16 mouse cellular contexts compared by ENCODE assay signal in the genomic region with DNA sequence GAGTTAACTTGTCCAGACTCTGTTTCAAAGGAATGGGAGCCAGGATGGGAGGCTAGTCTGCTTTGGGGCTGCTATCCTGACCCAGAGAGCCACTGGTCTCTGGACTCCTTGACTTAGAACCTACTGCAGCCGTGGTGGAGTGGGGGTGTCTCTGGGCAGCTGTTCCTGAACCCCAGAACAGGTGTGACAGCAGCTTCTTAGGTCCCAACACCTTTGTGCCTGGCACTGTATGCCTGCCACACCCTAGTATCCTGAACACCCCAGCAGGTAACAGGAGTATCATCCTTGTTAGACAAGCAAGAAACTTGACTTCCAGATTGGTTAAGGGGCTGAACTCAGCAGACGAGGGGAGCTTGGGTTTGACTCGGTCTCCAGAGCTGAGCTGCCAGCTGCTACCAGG.
DNase-seq lines count a peak whose midpoint lies in the region; ATAC-seq and TF ChIP-seq lines count a peak whose summit lies in the region.
"Had no signal": no experiment of that assay in that cellular context is flagged by ENCODE, and none has a peak within 500 bp of the region (broad histone marks: within the 10 kb centered on the region; RNA-seq: fewer than 3 reads in every experiment).

No protein-coding gene starts in this region.

- intact Hi-C loops in heart, postnatal 14 days (cut with DNase I): loop anchor here (2.0 kb wide), 1 partner anchor 32 kb away; no protein-coding TSS in a partner anchor

- H3K4me3 ChIP-seq in heart, embryonic 11.5 days (ENCODE audit: low read depth, low read length): no peak overlapping the region
- H3K4me3 ChIP-seq in lung, embryonic 14.5 days (ENCODE audit: low read depth, low read length): no peak overlapping the region
- H3K4me3 ChIP-seq in lung, postnatal 0 days (ENCODE audit: low read depth, low read length): no peak overlapping the region
- no peak overlapping the region for H3K4me3 ChIP-seq in intestine, embryonic 15.5 days (replicated peaks)
- H3K4me3 ChIP-seq in stomach, embryonic 15.5 days (replicated peaks): no peak overlapping the region
- H3K4me3 ChIP-seq: midbrain, embryonic 12.5 days; neural tube, embryonic 12.5 days had no signal

- H3K9ac ChIP-seq in heart, embryonic 11.5 days (ENCODE audit: low read depth, low read length): no peak overlapping the region
- H3K9ac ChIP-seq in lung, embryonic 14.5 days: no peak overlapping the region
- H3K9ac ChIP-seq in lung, postnatal 0 days (replicated peaks; ENCODE audit: low read depth): no peak overlapping the region
- H3K9ac ChIP-seq in intestine, embryonic 15.5 days: no peak overlapping the region
- no peak overlapping the region for H3K9ac ChIP-seq in stomach, embryonic 15.5 days
- H3K9ac ChIP-seq: midbrain, embryonic 12.5 days; neural tube, embryonic 12.5 days had no signal

- H3K4me1 ChIP-seq in heart, embryonic 11.5 days (ENCODE audit: control insufficient read depth, insufficient read depth, low read length): peaks cover 42% of the 10 kb centered on the region
- H3K4me1 ChIP-seq in lung, embryonic 14.5 days (ENCODE audit: insufficient read depth): peaks cover 9% of the 10 kb centered on the region
- H3K4me1 ChIP-seq in lung, postnatal 0 days (ENCODE audit: insufficient read depth, low read depth, low read length): no peaks in the 10 kb centered on the region; the same call in 1 of the 2 replicates
- peaks cover 45% of the 10 kb centered on the region for H3K4me1 ChIP-seq in intestine, embryonic 15.5 days (replicated peaks)
- H3K4me1 ChIP-seq in stomach, embryonic 15.5 days: peaks cover 54% of the 10 kb centered on the region

- DNase-seq in heart, postnatal 14 days: no peak
- DNase-seq in lung, embryonic 14.5 days: no peak
- DNase-seq in lung, postnatal 0 days (ENCODE audit: low spot score): no peak
- no peak for DNase-seq in ovary, postnatal 10 days (ENCODE audit: low spot score)
- DNase-seq: adrenal gland, adult 2 months; gastrocnemius, postnatal 14 days; left cerebral cortex, postnatal 4 days; lung, postnatal 10 days; right cerebral cortex, adult 18-20 months had no signal

- ATAC-seq in heart, embryonic 11.5 days (replicated peaks; ENCODE audit: insufficient number of reproducible peaks, low FRiP score, low TSS enrichment): no peak
- no peak for ATAC-seq in lung, embryonic 14.5 days (ENCODE audit: insufficient read depth)
- no peak for ATAC-seq in lung, postnatal 0 days
- ATAC-seq in intestine, embryonic 15.5 days: no peak
- ATAC-seq in stomach, embryonic 15.5 days (ENCODE audit: insufficient read depth, low FRiP score, low read depth): no peak

- no peak for TF ChIP-seq CTCF in lung, embryonic 14.5 days (IDR thresholded peaks at IDR 0.05; ENCODE audit: low read depth)
- TF ChIP-seq CTCF in lung, postnatal 0 days (IDR thresholded peaks at IDR 0.05): no peak

- H3K27me3 ChIP-seq in heart, embryonic 11.5 days (ENCODE audit: control insufficient read depth, insufficient read depth, low read length): peaks cover 14% of the 10 kb centered on the region
- H3K27me3 ChIP-seq in lung, embryonic 14.5 days (ENCODE audit: insufficient read depth, low read length): no peaks in the 10 kb centered on the region
- H3K27me3 ChIP-seq in lung, postnatal 0 days (replicated peaks; ENCODE audit: insufficient read depth, low read length): no peaks in the 10 kb centered on the region
- H3K27me3 ChIP-seq in intestine, embryonic 15.5 days (replicated peaks): no peaks in the 10 kb centered on the region
- no peaks in the 10 kb centered on the region for H3K27me3 ChIP-seq in stomach, embryonic 15.5 days (replicated peaks)
- H3K27me3 ChIP-seq: CH12.LX; midbrain, embryonic 12.5 days; neural tube, embryonic 12.5 days; Patski had no signal

- peak overlapping the region; percentile 62; the same call in 1 of the 2 replicates for H3K27ac ChIP-seq in heart, embryonic 11.5 days (ENCODE audit: low read depth, low read length)
- peak overlapping the region; percentile 5; the same call in 1 of the 2 replicates for H3K27ac ChIP-seq in lung, embryonic 14.5 days (ENCODE audit: low read depth)
- H3K27ac ChIP-seq in lung, postnatal 0 days (ENCODE audit: low read length): no peak overlapping the region
- peak overlapping the region; percentile 48; the same call in 1 of the 2 replicates for H3K27ac ChIP-seq in intestine, embryonic 15.5 days
- H3K27ac ChIP-seq in stomach, embryonic 15.5 days: peak overlapping the region; percentile 68
- H3K27ac ChIP-seq: neural tube, embryonic 12.5 days had no signal

- H3K4me2 ChIP-seq in heart, embryonic 11.5 days: no peak overlapping the region
- H3K4me2 ChIP-seq in lung, embryonic 14.5 days: no peak overlapping the region
- H3K4me2 ChIP-seq in lung, postnatal 0 days (replicated peaks; ENCODE audit: low read depth, low read length): no peak overlapping the region
- H3K4me2 ChIP-seq in intestine, embryonic 15.5 days (replicated peaks): no peak overlapping the region
- H3K4me2 ChIP-seq in stomach, embryonic 15.5 days: no peak overlapping the region

- no peak for TF ChIP-seq EP300 in lung, postnatal 0 days (IDR thresholded peaks at IDR 0.05)

- WGBS in heart, embryonic 11.5 days (ENCODE audit: insufficient replicate concordance): 62% methylated on average over 3 of the region's 3 CpGs
- WGBS in lung, embryonic 14.5 days: 51% methylated on average over 3 of the region's 3 CpGs
- WGBS in lung, postnatal 0 days: 65% methylated on average over 3 of the region's 3 CpGs
- 66% methylated on average over 3 of the region's 3 CpGs for WGBS in intestine, embryonic 15.5 days
- WGBS in stomach, embryonic 15.5 days: 63% methylated on average over 3 of the region's 3 CpGs

- H3K36me3 ChIP-seq in heart, embryonic 11.5 days (ENCODE audit: control insufficient read depth, insufficient read depth, low read length): peaks cover 11% of the 10 kb centered on the region; the same call in 1 of the 2 replicates
- H3K36me3 ChIP-seq in lung, embryonic 14.5 days (ENCODE audit: insufficient read depth): peaks cover 39% of the 10 kb centered on the region
- H3K36me3 ChIP-seq in lung, postnatal 0 days (ENCODE audit: insufficient read depth, low read length): peaks cover 6% of the 10 kb centered on the region; the same call in 1 of the 2 replicates
- peaks cover 17% of the 10 kb centered on the region for H3K36me3 ChIP-seq in intestine, embryonic 15.5 days
- H3K36me3 ChIP-seq in stomach, embryonic 15.5 days: peaks cover 11% of the 10 kb centered on the region

- H3K9me3 ChIP-seq in heart, embryonic 11.5 days (replicated peaks; ENCODE audit: control insufficient read depth, low read length): no peaks in the 10 kb centered on the region
- H3K9me3 ChIP-seq in lung, embryonic 14.5 days (ENCODE audit: low read depth, low read length): no peaks in the 10 kb centered on the region
- no peaks in the 10 kb centered on the region for H3K9me3 ChIP-seq in lung, postnatal 0 days (ENCODE audit: low read length)
- no peaks in the 10 kb centered on the region for H3K9me3 ChIP-seq in intestine, embryonic 15.5 days
- no peaks in the 10 kb centered on the region for H3K9me3 ChIP-seq in stomach, embryonic 15.5 days
- H3K9me3 ChIP-seq: midbrain, embryonic 12.5 days; neural tube, embryonic 12.5 days had no signal
